15 mouse cellular contexts compared by ENCODE assay signal in genomic region chr9:107659961-107660360, GRCm38 (mm10). TPM values are rescaled to one million over a fixed set of nuclear protein-coding genes. Genes with fewer than 3 reads are reported as not detected.
DNase-seq lines count a peak whose midpoint lies in the region; ATAC-seq lines count a peak whose summit lies in the region.
"Had no signal": no experiment of that assay in that cellular context is flagged by ENCODE, and none has a peak within 500 bp of the region (broad histone marks: within the 10 kb centered on the region; RNA-seq: fewer than 3 reads in every experiment).

No protein-coding gene starts in this region.

- peak; percentile 32 to 37 for DNase-seq in cerebellum, postnatal 14 days
- no peak for DNase-seq in cerebellum, adult 9-11 months
- peak; percentile 62 for DNase-seq in left cerebral cortex, postnatal 4 days
- no peak for DNase-seq in left cerebral cortex, adult 9 months (ENCODE audit: low spot score in 2 of 2)
- DNase-seq in urinary bladder, postnatal 36 days (ENCODE audit: low spot score in 2 of 2) = no peak
- DNase-seq: gastrocnemius, postnatal 10 days; kidney, postnatal 4 days; thymus, adult 2 months had no signal

- no peak overlapping the region for H3K4me2 ChIP-seq in hindbrain, embryonic 16.5 days (ENCODE audit: low read length)
- H3K4me2 ChIP-seq in neural tube, embryonic 15.5 days = no peak overlapping the region
- H3K4me2 ChIP-seq: midbrain, embryonic 12.5 days had no signal

- WGBS in hindbrain, embryonic 16.5 days = 58% methylated on average over 3 of the region's 3 CpGs
- WGBS in neural tube, embryonic 15.5 days = 80% methylated on average over 3 of the region's 3 CpGs

- no peaks in the 10 kb centered on the region for H3K36me3 ChIP-seq in hindbrain, embryonic 16.5 days (ENCODE audit: control insufficient read depth, insufficient read depth, low read length)
- no peaks in the 10 kb centered on the region for H3K36me3 ChIP-seq in neural tube, embryonic 15.5 days
- H3K36me3 ChIP-seq: midbrain, embryonic 12.5 days had no signal

- peak; percentile 66 for ATAC-seq in hindbrain, embryonic 16.5 days
- ATAC-seq in neural tube, embryonic 15.5 days (ENCODE audit: low FRiP score) = no peak
- ATAC-seq in CD4-positive, CD25-positive, alpha-beta regulatory T cell, adult 4 months = no peak
- ATAC-seq: activated CD4-positive, CD25-positive, alpha-beta regulatory T cell, adult 4 months; intestine, postnatal 0 days had no signal

- H3K9ac ChIP-seq in hindbrain, embryonic 16.5 days (ENCODE audit: low read depth, low read length) = no peak overlapping the region
- H3K9ac ChIP-seq in neural tube, embryonic 15.5 days (replicated peaks) = no peak overlapping the region
- H3K9ac ChIP-seq: midbrain, embryonic 12.5 days had no signal

- H3K27me3 ChIP-seq in hindbrain, embryonic 16.5 days (replicated peaks; ENCODE audit: control insufficient read depth, insufficient read depth, low read length) = no peaks in the 10 kb centered on the region
- peaks cover under 1% of the 10 kb centered on the region; the same call in 1 of the 2 replicates for H3K27me3 ChIP-seq in neural tube, embryonic 15.5 days (replicated peaks)

- intact Hi-C loops in left cerebral cortex, postnatal 4 days (cut with DNase I) = no loop called here

- H3K4me1 ChIP-seq in hindbrain, embryonic 16.5 days (ENCODE audit: control insufficient read depth, insufficient read depth, low read depth, low read length) = peaks cover 15% of the 10 kb centered on the region
- peaks cover 28% of the 10 kb centered on the region for H3K4me1 ChIP-seq in neural tube, embryonic 15.5 days

- H3K9me3 ChIP-seq in hindbrain, embryonic 16.5 days (ENCODE audit: control insufficient read depth, low read length) = no peaks in the 10 kb centered on the region
- H3K9me3 ChIP-seq in neural tube, embryonic 15.5 days (replicated peaks) = no peaks in the 10 kb centered on the region
- H3K9me3 ChIP-seq: midbrain, embryonic 12.5 days had no signal

- H3K4me3 ChIP-seq in hindbrain, embryonic 16.5 days (ENCODE audit: low read length) = no peak overlapping the region
- no peak overlapping the region for H3K4me3 ChIP-seq in neural tube, embryonic 15.5 days (replicated peaks)
- H3K4me3 ChIP-seq: midbrain, embryonic 12.5 days had no signal

- peak overlapping the region; percentile 73 for H3K27ac ChIP-seq in hindbrain, embryonic 16.5 days (ENCODE audit: low read depth, low read length)
- peak overlapping the region; percentile 64 for H3K27ac ChIP-seq in neural tube, embryonic 15.5 days (replicated peaks)
- H3K27ac ChIP-seq: midbrain, embryonic 12.5 days had no signal

RNA-seq across cellular contexts. Expression of gene Slc38a3, which starts 9.4 kb away (rescaled TPM):
- 10 to 100 TPM; 65.0 to 68.4 TPM for total RNA-seq in left cerebral cortex, postnatal 4 days (2021)
- 53.2 and 55.0 TPM in 2 replicates for polyA plus RNA-seq in hindbrain, embryonic 16.5 days (2015; fragmentation: Nextera tagmentation; extraction: Ambion mirVana)
- 35.1 and 35.4 TPM in 2 replicates for polyA plus RNA-seq in neural tube, embryonic 15.5 days (2015; fragmentation: Nextera tagmentation; extraction: Ambion mirVana)
- not detected for polyA plus RNA-seq in CD4-positive, CD25-positive, alpha-beta regulatory T cell, adult 4 months (2017; shearing (Covaris generic))
- total RNA-seq: MEL had no signal
- polyA plus RNA-seq: activated CD4-positive, CD25-positive, alpha-beta regulatory T cell, adult 4 months had no signal

RNA-seq across cellular contexts. Expression of gene Gnat1, which starts 19.6 kb away (rescaled TPM):
- total RNA-seq in left cerebral cortex, postnatal 4 days (2021) = 1 to 10 TPM in 1 of 2 experiments, under 1 TPM in 1; 0.30 to 1.1 TPM
- polyA plus RNA-seq in hindbrain, embryonic 16.5 days (2015; fragmentation: Nextera tagmentation; extraction: Ambion mirVana) = 1.3 and 2.7 TPM in 2 replicates
- polyA plus RNA-seq in neural tube, embryonic 15.5 days (2015; fragmentation: Nextera tagmentation; extraction: Ambion mirVana) = 2.5 and 2.9 TPM in 2 replicates
- 1 to 10 TPM in 1 of 2 experiments, not detected in 1; 1.6 TPM for polyA plus RNA-seq in CD4-positive, CD25-positive, alpha-beta regulatory T cell, adult 4 months (2017; shearing (Covaris generic))
- total RNA-seq: gastrocnemius, postnatal 10 days had no signal

RNA-seq across cellular contexts. Expression of gene Gnai2, which starts 24.8 kb away (rescaled TPM):
- total RNA-seq in left cerebral cortex, postnatal 4 days (2021) = 100 to 1,000 TPM; 302 to 303 TPM
- polyA plus RNA-seq in hindbrain, embryonic 16.5 days (2015; fragmentation: Nextera tagmentation; extraction: Ambion mirVana) = 302 and 317 TPM in 2 replicates
- 262 and 325 TPM in 2 replicates for polyA plus RNA-seq in neural tube, embryonic 15.5 days (2015; fragmentation: Nextera tagmentation; extraction: Ambion mirVana)
- 100 to 1,000 TPM; 120 to 139 TPM for polyA plus RNA-seq in CD4-positive, CD25-positive, alpha-beta regulatory T cell, adult 4 months (2017; shearing (Covaris generic))

RNA-seq across cellular contexts. Expression of gene Sema3f, which starts 50.3 kb away (rescaled TPM):
- total RNA-seq in left cerebral cortex, postnatal 4 days (2021) = 10 to 100 TPM; 44.6 to 52.6 TPM
- 10.0 and 13.0 TPM in 2 replicates for polyA plus RNA-seq in hindbrain, embryonic 16.5 days (2015; fragmentation: Nextera tagmentation; extraction: Ambion mirVana)
- polyA plus RNA-seq in neural tube, embryonic 15.5 days (2015; fragmentation: Nextera tagmentation; extraction: Ambion mirVana) = 10.2 and 12.5 TPM in 2 replicates
- not detected for polyA plus RNA-seq in CD4-positive, CD25-positive, alpha-beta regulatory T cell, adult 4 months (2017; shearing (Covaris generic))
- total RNA-seq: MEL had no signal
- polyA plus RNA-seq: activated CD4-positive, CD25-positive, alpha-beta regulatory T cell, adult 4 months had no signal

RNA-seq across cellular contexts. Expression of gene Sema3b, which starts 50.9 kb away (rescaled TPM):
- total RNA-seq in left cerebral cortex, postnatal 4 days (2021) = 1 to 10 TPM; 3.9 to 5.6 TPM
- polyA plus RNA-seq in hindbrain, embryonic 16.5 days (2015; fragmentation: Nextera tagmentation; extraction: Ambion mirVana) = 5.6 and 7.0 TPM in 2 replicates
- polyA plus RNA-seq in neural tube, embryonic 15.5 days (2015; fragmentation: Nextera tagmentation; extraction: Ambion mirVana) = 6.6 and 9.7 TPM in 2 replicates
- polyA plus RNA-seq in CD4-positive, CD25-positive, alpha-beta regulatory T cell, adult 4 months (2017; shearing (Covaris generic)) = not detected
- polyA plus RNA-seq: activated CD4-positive, CD25-positive, alpha-beta regulatory T cell, adult 4 months had no signal

Comparison
In these comparisons a context has a peak if more than half of its experiments do, and no peak if none do; other contexts are left out.
1. DNase-seq: peak in cerebellum, postnatal 14 days (2 of 2) and left cerebral cortex, postnatal 4 days (single experiment); none in cerebellum, adult 9-11 months (single experiment), left cerebral cortex, adult 9 months (0 of 2) and urinary bladder, postnatal 36 days (0 of 2).
2. RNA of gene Slc38a3, which starts 9.4 kb away (polyA plus RNA-seq): 53.2 to 55.0 TPM in hindbrain, embryonic 16.5 days and 35.1 to 35.4 TPM in neural tube, embryonic 15.5 days; not detected in CD4-positive, CD25-positive, alpha-beta regulatory T cell, adult 4 months; every median in the first group is over 10 times any median in the second.